Mouse (Mus musculus) forebrain, embryonic 11.5 days (tissue): Measurements from ENCODE around the gene Gm6803. TPM values are rescaled to one million over a fixed set of nuclear protein-coding genes. Genes with fewer than 3 reads are reported as not detected.

ENCODE experiments used
- polyA plus RNA-seq: library from polyadenylated mRNA; unstranded; fragments of >200 nt; fragmentation: Nextera tagmentation; extraction: Ambion mirVana; gene quantifications from 2 replicates; pipeline ENCODE4 v1.2.1, GENCODE M21; 2014

The Gm6803 gene
- polyA plus RNA-seq, 1 experiment from 2014 or later = not detected

Other genes starting within 250 kb of the Gm6803 start
- gene Gm21319, start 243.0 kb downstream of the Gm6803 start, polyA plus RNA-seq = not detected in 2 replicates
- not detected in 2 replicates for gene Gm21936, start 223.3 kb downstream of the Gm6803 start, polyA plus RNA-seq
- gene BB287469, start 202.2 kb downstream of the Gm6803 start, polyA plus RNA-seq = not detected in 2 replicates
- not detected in 2 replicates for gene Gm2001, start 176.4 kb downstream of the Gm6803 start, polyA plus RNA-seq
- gene Gm2016, start 144.7 kb downstream of the Gm6803 start, polyA plus RNA-seq = not detected in 2 replicates
- not detected in 2 replicates for gene Gm2022, start 123.4 kb downstream of the Gm6803 start, polyA plus RNA-seq
- not detected in 2 replicates for gene Gm2035, start 98.9 kb downstream of the Gm6803 start, polyA plus RNA-seq
- gene Gm2042, start 64.7 kb downstream of the Gm6803 start, polyA plus RNA-seq = not detected in 2 replicates
- not detected in 2 replicates for gene Gm2075, start 6.9 kb downstream of the Gm6803 start, polyA plus RNA-seq
- not detected in 2 replicates for gene Gm2056, start 8.2 kb upstream of the Gm6803 start, polyA plus RNA-seq
- gene Gm16368, start 64.9 kb upstream of the Gm6803 start, polyA plus RNA-seq = not detected in 2 replicates
- gene Gm10436, start 163.3 kb upstream of the Gm6803 start, polyA plus RNA-seq = not detected in 2 replicates
- gene Gm8332, start 231.3 kb upstream of the Gm6803 start, polyA plus RNA-seq = not detected in 2 replicates